Mouse (Mus musculus) forelimb bud, embryonic 11.5 days (tissue): Measurements from ENCODE around the gene Scgb1b30.
A peak's percentile ranks its signal among the peaks of the same experiment; 100 is the strongest.
"Not testable (repeated sequence)": the region's sequence is repeated elsewhere in the genome, so short reads cannot be mapped to it uniquely, and the experiment has no call there.

Source experiments
- DNase-seq: peaks from one replicate; pipeline ENCODE4 v3.0.0-alpha.2; 2012; ENCODE audit warnings: low read depth, low spot score

The Scgb1b30 gene

DNA sequence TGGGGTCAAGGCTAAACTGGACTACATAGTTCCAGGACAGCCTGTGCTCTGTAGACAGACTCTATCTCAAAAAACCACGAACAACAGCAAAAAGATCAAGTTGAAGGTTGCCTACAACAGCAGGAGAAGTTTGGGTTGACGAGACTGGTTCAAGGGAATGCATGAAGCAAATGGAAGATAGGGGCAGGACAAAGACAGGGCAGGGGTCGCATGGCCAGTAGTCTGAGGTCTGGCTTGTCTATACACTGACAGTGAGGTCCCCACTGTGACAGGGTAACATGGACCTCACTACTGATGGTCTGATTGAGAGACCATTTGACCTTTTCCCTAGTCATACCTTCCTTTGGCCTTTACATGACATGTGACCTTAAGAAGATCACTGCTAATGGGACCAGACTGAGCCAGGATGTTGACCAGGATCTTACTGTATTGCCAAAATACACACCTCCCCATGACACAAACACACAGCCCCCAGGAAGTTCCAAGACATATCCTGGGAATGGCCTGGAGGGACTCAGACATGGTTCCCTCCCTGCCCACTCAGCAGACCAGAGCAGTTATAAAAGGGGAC is at the start of gene Scgb1b30:
Gene Scgb1b30, plus strand, starts transcription at position 521 of the 571 bp plus-strand sequence.
- no peak for DNase-seq

DNA sequence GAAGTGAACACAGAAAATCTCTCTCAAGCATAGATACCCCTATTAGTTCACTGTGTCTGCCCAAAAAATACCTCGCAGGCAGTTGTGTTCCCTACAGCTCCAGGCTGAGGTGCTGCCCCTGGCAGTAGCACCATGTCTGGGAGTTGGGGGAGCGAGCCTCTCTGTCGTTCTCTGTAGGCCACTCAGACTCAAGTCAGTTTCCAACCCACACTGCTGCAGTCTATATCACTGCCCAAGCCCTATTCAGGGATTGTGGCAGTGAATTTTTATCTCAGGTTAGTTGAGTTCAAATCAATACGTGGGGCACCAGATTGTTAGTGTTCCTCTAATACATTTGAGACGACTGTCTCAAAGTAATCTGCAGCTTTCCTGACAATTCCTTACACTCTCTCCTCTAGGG is 27.1 kb upstream of the Scgb1b30 start:
- not testable (repeated sequence) for DNase-seq

DNA sequence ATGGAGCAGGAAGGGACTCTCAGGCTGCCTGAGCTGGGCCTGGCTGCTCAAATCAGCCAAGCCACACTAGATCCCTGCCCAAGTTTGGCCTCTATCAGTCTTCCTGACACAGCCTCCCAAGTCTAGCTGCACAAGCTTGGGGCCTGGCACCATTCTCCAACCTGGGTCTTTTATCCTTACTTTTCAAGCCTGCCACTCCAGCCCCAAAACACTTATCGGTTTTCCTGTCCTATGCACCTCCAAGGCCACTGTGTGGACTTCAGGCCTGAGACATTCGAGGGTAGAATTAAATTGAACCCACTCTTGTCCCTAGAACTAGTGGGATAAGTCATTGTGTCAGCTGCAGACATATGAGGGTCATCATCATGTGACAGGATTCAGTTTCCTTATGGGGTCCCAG is 4.8 kb downstream of the Scgb1b30 start:
- no peak for DNase-seq

DNA sequence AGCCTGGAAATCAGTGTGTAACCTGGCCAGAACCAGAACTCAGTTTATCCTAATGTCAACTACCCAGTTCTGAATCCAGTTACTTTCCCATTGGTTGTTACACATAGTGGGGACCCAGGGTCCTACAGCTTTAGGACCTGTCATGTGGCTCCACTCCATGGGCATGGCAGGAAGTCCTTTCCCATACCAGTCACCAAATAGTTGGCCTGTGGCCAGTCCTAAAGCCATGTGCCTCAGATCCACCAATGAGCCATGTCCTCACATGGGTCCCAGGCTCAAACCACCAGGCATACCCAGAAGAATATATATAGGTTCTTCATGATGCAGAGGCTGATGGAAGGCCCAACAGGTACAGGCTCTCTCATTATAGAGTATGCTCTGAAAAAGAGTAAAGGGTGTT is 6.0 kb downstream of the Scgb1b30 start:
- DNase-seq: no peak

DNA sequence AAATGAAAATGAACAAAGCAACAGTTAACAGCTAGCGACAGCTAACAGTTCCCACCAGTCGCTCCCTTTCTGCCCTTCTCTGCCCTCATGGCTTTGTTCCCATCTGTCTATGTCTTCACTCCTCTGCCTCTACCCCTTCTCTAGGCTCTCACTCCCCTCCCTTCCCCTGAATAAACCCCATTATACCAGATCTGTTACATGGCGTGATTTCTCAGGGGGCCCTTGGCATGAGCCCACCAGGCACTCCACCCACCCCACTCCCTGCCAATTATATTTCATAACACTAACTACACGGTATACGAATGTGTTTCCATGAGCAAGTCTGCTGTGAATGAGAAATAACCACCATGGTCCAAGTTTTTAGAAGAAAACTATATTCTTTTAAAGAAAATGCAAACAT is 14.0 kb downstream of the Scgb1b30 start:
- no peak for DNase-seq

DNA sequence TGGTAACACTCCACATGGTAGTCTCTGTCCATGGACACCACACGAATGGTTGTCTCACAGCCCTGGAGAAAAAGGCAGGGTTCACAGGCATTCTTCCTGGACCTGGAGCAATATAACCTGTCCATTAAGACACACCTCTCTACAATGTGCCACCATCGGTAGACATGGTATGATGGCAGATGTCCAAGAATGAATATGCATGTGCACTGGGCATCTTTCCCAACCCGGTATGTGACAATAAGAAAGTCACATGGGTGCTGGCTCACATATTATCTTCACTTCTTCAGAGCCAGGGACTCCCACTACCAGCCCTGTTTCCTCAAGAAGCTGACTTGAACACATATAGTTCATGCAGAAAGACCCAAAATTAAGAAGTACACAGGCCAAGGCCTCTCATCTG is 21.4 kb downstream of the Scgb1b30 start:
- DNase-seq: no peak

DNA sequence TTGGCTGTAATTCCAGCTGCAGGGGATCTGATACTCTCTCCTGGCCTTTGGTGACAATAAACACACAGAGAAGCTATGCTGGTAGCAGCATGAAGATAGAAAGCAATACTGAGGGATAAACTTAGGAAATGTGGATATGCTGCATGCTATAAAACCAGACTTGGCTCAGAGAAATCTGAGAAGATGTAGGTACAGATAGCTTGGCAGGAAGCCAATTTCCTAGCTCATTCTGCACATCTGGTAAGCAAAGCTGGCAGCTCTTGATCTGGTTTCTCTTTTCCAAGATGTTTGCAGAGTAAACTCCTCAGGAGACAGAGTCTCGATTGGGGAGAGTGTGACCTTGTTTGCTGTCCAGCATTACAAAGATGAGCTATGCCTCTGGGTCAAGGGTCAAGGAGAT is 25.4 kb downstream of the Scgb1b30 start:
- DNase-seq: not testable (repeated sequence)

DNA sequence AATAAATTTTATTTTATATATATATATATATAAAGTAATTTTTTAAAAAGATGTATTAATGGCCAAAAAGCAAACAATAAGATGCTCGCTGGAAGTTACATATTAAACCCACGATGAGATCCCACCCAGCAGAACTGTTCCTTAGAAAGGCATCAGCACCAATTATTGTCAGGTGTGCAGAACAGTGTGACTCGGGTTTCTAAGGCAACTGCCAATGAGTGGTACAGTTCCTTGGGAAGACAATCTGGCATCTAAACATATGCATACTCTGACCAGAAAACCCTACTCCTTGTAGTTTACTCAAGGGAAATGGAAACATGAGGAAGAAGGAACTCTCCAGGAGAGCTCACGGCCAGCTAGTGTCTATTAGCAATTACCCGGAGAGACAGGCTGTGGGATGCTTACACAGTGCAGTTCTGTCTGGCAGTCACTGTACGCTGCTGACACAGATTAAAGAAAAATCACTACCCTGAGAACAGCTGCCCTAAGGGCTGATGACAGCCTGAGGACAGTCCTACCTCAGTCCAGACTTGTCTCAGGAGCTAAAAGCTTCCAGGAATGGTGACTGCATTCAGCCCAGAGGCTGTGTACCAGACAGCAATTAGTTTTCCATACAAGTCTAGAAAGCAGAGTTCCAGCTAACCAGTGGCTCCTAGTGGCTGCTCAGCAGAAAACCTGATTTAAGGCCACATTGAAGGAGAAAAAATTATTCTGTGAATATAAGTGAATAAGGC is 27.9 kb downstream of the Scgb1b30 start:
- DNase-seq: peak; percentile 28

DNA sequence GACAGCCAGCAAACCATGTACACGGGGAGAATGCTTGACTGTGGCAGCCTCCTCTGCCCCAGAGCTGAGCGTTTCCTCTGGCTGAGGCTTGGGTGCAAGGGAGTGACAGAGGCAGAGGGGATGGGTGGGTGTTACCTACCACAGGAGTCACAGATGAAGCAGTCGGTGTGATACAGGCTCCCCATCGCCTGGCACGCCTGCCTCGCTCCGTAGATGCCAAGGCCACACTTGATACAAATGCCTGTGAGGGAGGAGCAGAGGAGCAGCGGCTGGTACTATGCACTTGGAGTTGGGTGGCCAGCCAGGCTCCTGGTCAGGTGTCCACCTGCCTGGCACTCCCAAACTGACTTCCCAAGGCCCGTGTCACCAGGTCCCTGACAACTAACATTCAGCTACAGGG is 30.1 kb downstream of the Scgb1b30 start:
- DNase-seq: no peak

DNA sequence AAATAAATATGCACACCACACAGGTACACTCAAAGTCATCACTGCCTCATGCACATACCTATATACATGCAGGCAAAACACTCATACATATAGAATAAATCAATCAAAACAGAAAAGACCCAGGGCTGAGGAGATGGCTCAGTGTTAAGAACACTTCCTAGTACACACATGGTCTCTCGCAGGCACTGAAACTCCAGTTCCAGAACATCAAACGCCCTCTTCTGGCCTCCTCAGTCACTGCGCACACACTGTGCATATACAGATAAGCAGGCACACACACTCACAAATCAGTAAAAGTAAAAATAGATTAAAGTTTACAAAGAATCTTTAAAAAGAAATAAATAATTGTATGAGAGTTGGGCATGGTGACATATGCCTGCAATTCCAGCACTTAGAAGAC is 31.1 kb downstream of the Scgb1b30 start:
- no peak for DNase-seq

DNA sequence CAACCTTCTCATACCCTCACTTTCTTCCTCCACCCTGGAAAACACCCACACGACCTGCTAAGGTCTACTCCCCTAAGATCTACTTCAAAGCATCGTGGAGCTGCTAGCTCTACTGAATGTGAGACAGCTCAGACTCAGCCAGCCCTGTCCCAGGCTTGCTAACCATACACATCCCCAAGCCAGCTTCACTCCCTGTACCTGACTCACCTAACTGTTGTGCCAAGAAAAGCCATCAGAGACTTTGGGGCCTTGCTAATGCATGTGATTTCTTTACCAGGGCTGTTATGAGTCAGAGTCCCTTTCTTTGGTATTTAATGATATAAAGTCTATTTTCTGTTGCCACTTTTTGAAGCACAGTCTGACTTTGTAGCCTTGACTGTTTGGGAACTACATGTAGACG is 35.9 kb downstream of the Scgb1b30 start:
- DNase-seq: no peak

DNA sequence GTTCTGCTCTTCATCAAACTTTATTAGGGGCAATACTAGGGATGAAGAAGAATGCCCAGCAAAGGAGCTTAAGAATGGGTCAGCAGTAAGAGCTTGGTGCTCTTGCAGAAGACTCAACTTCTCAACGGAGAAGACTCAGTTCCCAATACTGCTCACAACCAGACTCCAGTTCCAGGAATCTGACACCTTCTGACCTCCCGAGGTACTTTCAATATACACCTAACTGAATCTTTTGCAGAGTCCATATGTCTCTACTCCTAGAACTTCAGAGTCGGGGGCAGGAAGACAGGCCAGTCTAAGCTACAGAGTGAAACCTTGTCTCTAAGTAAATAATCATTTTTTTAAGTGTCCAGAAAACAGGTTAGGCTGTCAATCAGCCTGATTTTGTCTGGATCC is 36.7 kb downstream of the Scgb1b30 start:
- no peak for DNase-seq

DNA sequence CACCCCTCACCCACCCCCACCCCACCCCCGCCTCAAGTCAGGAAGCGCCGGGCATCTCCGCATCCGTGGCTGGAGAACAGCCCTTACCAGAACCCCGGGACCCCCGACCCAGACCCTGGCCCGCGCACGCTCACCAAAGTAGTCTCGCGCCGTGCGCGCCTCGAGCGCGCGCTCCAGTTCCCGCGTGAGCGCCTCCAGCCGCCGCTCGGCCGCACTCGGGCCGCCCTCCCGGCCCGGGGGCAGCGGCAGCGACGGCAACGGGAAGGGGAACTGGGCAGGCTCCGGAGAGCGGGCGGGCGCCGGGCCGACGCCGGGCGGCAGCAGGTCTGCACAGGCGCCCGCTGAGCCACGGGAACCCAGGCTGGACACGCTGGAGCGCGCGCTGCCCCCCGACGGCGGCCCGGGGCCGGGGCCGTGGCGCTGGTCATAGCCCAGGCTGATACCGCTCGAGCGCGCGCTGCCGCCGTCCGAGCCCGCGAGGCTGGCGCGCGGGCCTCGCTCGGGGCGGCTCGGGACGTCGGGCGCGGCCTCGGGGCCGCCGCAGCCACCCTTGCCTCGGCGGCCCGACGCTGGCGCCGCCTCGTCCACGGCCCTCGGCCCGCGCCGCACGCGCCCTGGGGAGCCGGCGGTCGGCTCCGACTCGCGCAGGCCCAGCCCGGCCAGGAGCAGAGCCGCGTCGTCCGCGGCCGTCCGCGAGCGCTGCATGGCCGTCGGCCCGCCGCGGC is 37.3 kb downstream of the Scgb1b30 start:
- DNase-seq: peak; percentile 56

DNA sequence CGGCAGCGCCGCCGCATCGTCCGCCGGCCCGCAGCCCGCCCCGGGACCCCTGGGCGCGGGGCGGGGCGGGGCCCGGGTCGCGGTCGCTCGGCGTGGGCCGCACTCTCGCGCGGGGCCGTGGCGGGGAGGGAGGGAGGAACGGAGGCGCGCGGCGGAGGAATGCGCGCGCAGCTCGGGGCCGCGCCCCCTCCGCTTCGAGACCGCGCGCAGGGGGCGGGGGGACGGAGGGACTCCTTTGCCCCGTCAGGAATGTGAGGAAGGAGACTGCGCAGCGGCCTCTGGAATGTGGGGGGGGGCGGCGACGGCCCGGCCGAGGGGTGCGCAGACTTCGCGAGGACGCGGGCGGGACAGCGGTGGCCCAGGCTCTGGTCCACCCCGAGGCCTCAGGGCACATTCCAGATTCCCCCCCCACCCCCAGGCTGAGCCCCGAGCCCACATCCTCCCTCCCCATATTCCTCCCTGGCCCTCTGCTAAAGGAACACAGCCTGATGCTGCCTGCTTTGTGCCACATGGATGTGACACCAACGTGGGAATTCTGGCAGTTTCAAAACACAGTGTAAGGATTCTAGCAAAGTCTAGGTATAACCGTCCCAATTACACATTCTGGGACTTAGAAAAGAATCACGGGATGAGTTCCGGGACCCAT is 38.0 kb downstream of the Scgb1b30 start, which contains the start of gene Wtip:
Gene Wtip, minus strand, starts transcription at position 152 of the 646 bp plus-strand sequence.
- DNase-seq: peak; percentile 88

DNA sequence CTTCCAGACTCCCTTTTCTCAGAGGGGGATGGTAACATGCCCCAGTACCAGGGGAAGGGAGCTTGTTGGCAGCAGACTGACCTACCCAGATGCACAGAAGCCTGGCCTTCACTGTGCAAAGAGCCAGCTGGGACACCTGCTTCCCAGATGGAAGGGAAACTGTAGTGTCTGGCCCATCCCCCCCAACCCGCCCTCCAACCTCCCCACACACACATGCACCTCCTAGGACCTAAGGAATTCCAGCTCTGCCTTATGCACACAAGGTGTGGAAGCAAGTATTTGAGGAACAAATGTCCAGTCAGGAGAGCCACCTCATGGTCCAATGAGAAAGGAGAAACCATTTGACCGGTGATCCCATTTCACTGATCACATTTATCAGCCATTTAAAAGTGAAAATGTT is 39.1 kb downstream of the Scgb1b30 start:
- peak; percentile 69 for DNase-seq

DNA sequence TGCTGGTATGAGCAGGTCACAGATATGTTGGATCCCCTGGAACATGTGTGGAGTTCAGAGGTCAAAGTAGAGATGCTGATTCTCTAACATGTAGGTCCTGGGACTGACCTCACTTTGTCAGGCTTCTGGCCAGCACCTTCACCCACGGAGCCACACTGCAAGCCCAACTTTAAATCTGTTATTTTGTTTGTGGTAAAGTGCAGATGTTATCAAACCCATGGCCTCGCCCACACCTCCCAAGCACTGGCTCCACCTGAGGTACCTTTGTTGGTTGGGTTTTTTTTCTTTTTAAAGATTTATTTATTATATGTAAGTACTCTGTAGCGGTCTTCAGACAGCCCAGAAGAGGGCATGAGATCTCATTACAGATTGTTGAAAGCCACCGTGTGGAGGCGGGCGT is 44.3 kb downstream of the Scgb1b30 start:
- no peak for DNase-seq

DNA sequence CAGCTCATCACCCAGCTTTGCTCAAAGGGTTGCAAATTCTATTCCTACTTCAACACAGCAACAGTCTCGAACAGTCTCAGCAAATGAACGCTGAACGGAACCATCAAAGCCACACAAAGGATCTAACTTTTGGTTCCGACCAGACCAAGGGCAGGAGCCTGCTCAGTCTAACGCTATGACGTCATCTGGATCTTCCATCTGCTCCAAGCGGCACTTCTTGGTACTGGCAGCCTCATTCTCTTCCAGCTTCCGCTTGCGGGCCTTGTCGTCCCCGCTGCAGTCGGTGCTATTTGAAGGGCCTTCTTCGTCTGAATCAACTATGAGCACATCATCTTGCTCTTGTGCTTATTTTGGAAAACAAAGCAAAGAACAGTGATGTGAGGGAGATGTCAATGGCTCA is 45.9 kb downstream of the Scgb1b30 start:
- DNase-seq: no peak

DNA sequence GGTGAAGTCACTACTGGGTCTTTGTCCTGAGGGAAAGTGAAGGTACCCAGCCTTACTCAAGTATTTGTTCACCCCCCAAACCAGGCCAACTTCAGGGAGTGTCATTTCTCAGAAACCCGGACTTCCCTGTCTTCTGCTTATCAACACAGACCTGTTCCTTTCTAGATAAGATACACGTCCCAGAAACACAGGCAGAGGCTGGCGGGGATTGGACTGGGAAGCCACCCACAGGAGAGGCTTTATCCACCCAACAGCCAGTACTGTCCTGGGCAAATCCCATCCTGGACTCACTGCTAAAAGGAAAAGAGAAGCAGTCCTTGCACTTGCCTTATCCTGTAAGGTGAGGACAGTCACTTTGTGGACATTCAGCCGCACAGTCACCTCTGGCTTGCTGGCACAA is 52.0 kb downstream of the Scgb1b30 start:
- DNase-seq: no peak
